Mouse (Mus musculus) bone marrow macrophage, adult 2 months (primary cell): ENCODE results near the gene 2810408A11Rik.

Source experiments
- CTCF ChIP-seq: IDR thresholded peaks from 2 replicates; pipeline ENCODE4 v1.5.1; 2012; ENCODE audit warnings: low read depth, mild to moderate bottlenecking, low read length, moderate library complexity
- POLR2A ChIP-seq: IDR thresholded peaks from 2 replicates; pipeline ENCODE4 v1.6.1; 2012; ENCODE audit warnings: mild to moderate bottlenecking, low read depth, low read length, borderline replicate concordance

GRCm38 (mm10) chr11:69878952-69879351, 21.8 kb downstream of the 2810408A11Rik start:
- TF ChIP-seq POLR2A (no peak), CTCF (no peak)
